Mouse (Mus musculus): ENCODE data around the gene Galnt15. TPM values are rescaled to one million over a fixed set of nuclear protein-coding genes. Genes with fewer than 3 reads are reported as not detected.
"Not testable (repeated sequence)": the region's sequence is repeated elsewhere in the genome, so short reads cannot be mapped to it uniquely, and the experiment has no call there.

Gene Galnt15
- polyA plus RNA-seq, 1 experiment from 2014 or later = 0.42 TPM

- no peak overlapping the region for H3K4me3 ChIP-seq (ENCODE audit: low read depth, low read length)
- no peaks in the 10 kb centered on the region for H3K9me3 ChIP-seq (ENCODE audit: control insufficient read depth)
- H3K27ac ChIP-seq (ENCODE audit: low read depth, low read length) = no peak overlapping the region
- no peak overlapping the region for H3K4me2 ChIP-seq (replicated peaks; ENCODE audit: low read depth)
- 91% methylated on average over 6 of the region's 6 CpGs for WGBS
- H3K4me1 ChIP-seq (replicated peaks; ENCODE audit: control insufficient read depth, insufficient read depth, low read length) = 0 out of 2 replicates have a peak, but pooled peaks cover 6% of the 10 kb centered on the region
- ATAC-seq = no peak
- TF ChIP-seq CTCF (IDR thresholded peaks at IDR 0.05; ENCODE audit: low read depth) = no peak
- peaks cover 11% of the 10 kb centered on the region for H3K36me3 ChIP-seq (ENCODE audit: control insufficient read depth, insufficient read depth)
- H3K27me3 ChIP-seq (replicated peaks; ENCODE audit: control insufficient read depth, insufficient read depth, low read length) = no peaks in the 10 kb centered on the region
- H3K9ac ChIP-seq (ENCODE audit: low read depth, low read length) = no peak overlapping the region
Observed at GRCm38 (mm10) chr14:32082891-32083290, 54.1 kb downstream of the Galnt15 start.

GRCm38 (mm10) chr14:32083466-32083865, 54.7 kb downstream of the Galnt15 start:
- ATAC-seq = no peak
- Histone ChIP-seq H3K36me3 (ENCODE audit: control insufficient read depth, insufficient read depth) (peaks cover 11% of the 10 kb centered on the region), H3K4me1 (replicated peaks; ENCODE audit: control insufficient read depth, insufficient read depth, low read length) (0 out of 2 replicates have a peak, but pooled peaks cover 6% of the 10 kb centered on the region), H3K9ac (ENCODE audit: low read depth, low read length) (no peak overlapping the region), H3K27ac (ENCODE audit: low read depth, low read length) (no peak overlapping the region), H3K4me3 (ENCODE audit: low read depth, low read length) (no peak overlapping the region), H3K4me2 (replicated peaks; ENCODE audit: low read depth) (no peak overlapping the region), H3K27me3 (replicated peaks; ENCODE audit: control insufficient read depth, insufficient read depth, low read length) (no peaks in the 10 kb centered on the region), H3K9me3 (ENCODE audit: control insufficient read depth) (no peaks in the 10 kb centered on the region)
- WGBS = 88% methylated on average over 2 of the region's 2 CpGs
- no peak for TF ChIP-seq CTCF (IDR thresholded peaks at IDR 0.05; ENCODE audit: low read depth)

- peaks cover 11% of the 10 kb centered on the region for H3K36me3 ChIP-seq (ENCODE audit: control insufficient read depth, insufficient read depth)
- 1% methylated on average over 22 of the region's 22 CpGs for WGBS
- H3K9me3 ChIP-seq (ENCODE audit: control insufficient read depth) = no peaks in the 10 kb centered on the region
- H3K4me1 ChIP-seq (replicated peaks; ENCODE audit: control insufficient read depth, insufficient read depth, low read length) = 0 out of 2 replicates have a peak, but pooled peaks cover 6% of the 10 kb centered on the region
- H3K4me2 ChIP-seq (replicated peaks; ENCODE audit: low read depth) = peak within 1 kb of the TSS; percentile 79
- peak within 1 kb of the TSS; percentile 57 for H3K9ac ChIP-seq (ENCODE audit: low read depth, low read length)
- H3K4me3 ChIP-seq (ENCODE audit: low read depth, low read length) = peak within 1 kb of the TSS; percentile 70
- H3K27ac ChIP-seq (ENCODE audit: low read depth, low read length) = peak within 1 kb of the TSS; percentile 91
- no peak for TF ChIP-seq CTCF (IDR thresholded peaks at IDR 0.05; ENCODE audit: low read depth)
- H3K27me3 ChIP-seq (replicated peaks; ENCODE audit: control insufficient read depth, insufficient read depth, low read length) = no peaks in the 10 kb centered on the region
- peak; percentile 92 for ATAC-seq
Observed at GRCm38 (mm10) chr14:32084761-32085485, 56.1 kb downstream of the Galnt15 start, which contains the start of gene Oxnad1. Oxnad1 (plus strand) TSS chr14:32085374.

- peak; percentile 98 for ATAC-seq
- H3K4me1 ChIP-seq (replicated peaks; ENCODE audit: control insufficient read depth, insufficient read depth, low read length) = 0 out of 2 replicates have a peak, but pooled peaks cover 6% of the 10 kb centered on the region
- peaks cover 11% of the 10 kb centered on the region for H3K36me3 ChIP-seq (ENCODE audit: control insufficient read depth, insufficient read depth)
- H3K9ac ChIP-seq (ENCODE audit: low read depth, low read length) = peak within 1 kb of the TSS; percentile 57
- H3K4me2 ChIP-seq (replicated peaks; ENCODE audit: low read depth) = peak within 1 kb of the TSS; percentile 79
- H3K9me3 ChIP-seq (ENCODE audit: control insufficient read depth) = no peaks in the 10 kb centered on the region
- peak within 1 kb of the TSS; percentile 91 for H3K27ac ChIP-seq (ENCODE audit: low read depth, low read length)
- WGBS = under 1% methylated on average over 43 of the region's 43 CpGs
- H3K4me3 ChIP-seq (ENCODE audit: low read depth, low read length) = peak within 1 kb of the TSS; percentile 70
- H3K27me3 ChIP-seq (replicated peaks; ENCODE audit: control insufficient read depth, insufficient read depth, low read length) = no peaks in the 10 kb centered on the region
- peak; percentile 77 for TF ChIP-seq CTCF (IDR thresholded peaks at IDR 0.05; ENCODE audit: low read depth)
Observed at GRCm38 (mm10) chr14:32085486-32086201, 56.9 kb downstream of the Galnt15 start, which contains the start of gene Dph3. Dph3 (minus strand) TSS chr14:32085729.

GRCm38 (mm10) chr14:32086226-32086625, 57.4 kb downstream of the Galnt15 start:
- Histone ChIP-seq H3K4me3 (ENCODE audit: low read depth, low read length) (peak overlapping the region; percentile 70), H3K27ac (ENCODE audit: low read depth, low read length) (peak overlapping the region; percentile 91), H3K4me2 (replicated peaks; ENCODE audit: low read depth) (peak overlapping the region; percentile 79), H3K36me3 (ENCODE audit: control insufficient read depth, insufficient read depth) (peaks cover 11% of the 10 kb centered on the region), H3K9me3 (ENCODE audit: control insufficient read depth) (no peaks in the 10 kb centered on the region), H3K27me3 (replicated peaks; ENCODE audit: control insufficient read depth, insufficient read depth, low read length) (no peaks in the 10 kb centered on the region), H3K9ac (ENCODE audit: low read depth, low read length) (peak overlapping the region; percentile 57; the same call in 1 of the 2 replicates), H3K4me1 (replicated peaks; ENCODE audit: control insufficient read depth, insufficient read depth, low read length) (0 out of 2 replicates have a peak, but pooled peaks cover 6% of the 10 kb centered on the region)
- no peak for TF ChIP-seq CTCF (IDR thresholded peaks at IDR 0.05; ENCODE audit: low read depth)
- 3% methylated on average over 8 of the region's 8 CpGs for WGBS
- ATAC-seq = no peak

- not testable (repeated sequence) for H3K9me3 ChIP-seq (ENCODE audit: control insufficient read depth); H3K4me2 ChIP-seq (replicated peaks; ENCODE audit: low read depth); H3K4me3 ChIP-seq (ENCODE audit: low read depth, low read length); H3K27ac ChIP-seq (ENCODE audit: low read depth, low read length); ATAC-seq; H3K27me3 ChIP-seq (replicated peaks; ENCODE audit: control insufficient read depth, insufficient read depth, low read length); H3K4me1 ChIP-seq (replicated peaks; ENCODE audit: control insufficient read depth, insufficient read depth, low read length); H3K9ac ChIP-seq (ENCODE audit: low read depth, low read length); H3K36me3 ChIP-seq (ENCODE audit: control insufficient read depth, insufficient read depth)
- WGBS = 88% methylated on average over 7 of the region's 7 CpGs
Observed at GRCm38 (mm10) chr14:32087584-32088248, 58.9 kb downstream of the Galnt15 start.

Data from intestine, postnatal 0 days (tissue).